Mouse (Mus musculus) lung, embryonic 15.5 days (tissue): ENCODE data around the gene Tspan9. TPM values are rescaled to one million over a fixed set of nuclear protein-coding genes. Genes with fewer than 3 reads are reported as not detected.

Experiments
- ATAC-seq: fragments of 200-750 bp; cut with Nextera tagmentation; 2 replicates; pipeline ENCODE4 v1.8.0; 2017; ENCODE audit warnings: moderate number of reproducible peaks, borderline replicate concordance; ENCODE audit not compliant: low FRiP score, low TSS enrichment; ENCODE audit errors: extremely low read depth
- H3K27ac ChIP-seq: fragments of 300-500 bp; sonication (generic); 2 replicates; pipeline ENCODE4 v1.5.1; 2015; ENCODE audit warnings: moderate library complexity, mild to moderate bottlenecking, inconsistent platforms
- H3K27me3 ChIP-seq: fragments of 300-500 bp; sonication (generic); 2 replicates; pipeline ENCODE4 v1.6.1; 2015; ENCODE audit warnings: inconsistent platforms
- H3K36me3 ChIP-seq: fragments of 300-500 bp; sonication (generic); 2 replicates; pipeline ENCODE4 v1.6.1; 2015; ENCODE audit warnings: inconsistent platforms
- H3K4me1 ChIP-seq: fragments of 300-500 bp; sonication (generic); 2 replicates; pipeline ENCODE4 v1.6.1; 2015; ENCODE audit warnings: inconsistent platforms
- H3K4me2 ChIP-seq: fragments of 300-500 bp; sonication (generic); 2 replicates; pipeline ENCODE4 v1.6.1; 2015; ENCODE audit warnings: inconsistent platforms, mild to moderate bottlenecking, moderate library complexity
- H3K4me3 ChIP-seq: fragments of 300-500 bp; sonication (generic); 2 replicates; pipeline ENCODE4 v1.5.1; 2015; ENCODE audit warnings: mild to moderate bottlenecking, inconsistent platforms
- H3K9ac ChIP-seq: fragments of 300-500 bp; sonication (generic); 2 replicates; pipeline ENCODE4 v1.6.1; 2015; ENCODE audit warnings: inconsistent platforms
- H3K9me3 ChIP-seq: fragments of 300-500 bp; sonication (generic); 2 replicates; pipeline ENCODE4 v1.6.1; 2016; ENCODE audit warnings: inconsistent platforms
- WGBS: fragments of 180-500 bp; shearing (Covaris S2); methylation state at CpG from one replicate; pipeline ENCODE4 v1.1.7; 2015; 5-methylcytosine and 5-hydroxymethylcytosine counted together
- polyA plus RNA-seq: library from polyadenylated mRNA; unstranded; fragments of >200 nt; fragmentation: Nextera tagmentation; extraction: Ambion mirVana; gene quantifications from 2 replicates; pipeline ENCODE4 v1.2.1, GENCODE M21; 2015

Gene Tspan9
- polyA plus RNA-seq, 1 experiment from 2014 or later = 130 TPM

DNA sequence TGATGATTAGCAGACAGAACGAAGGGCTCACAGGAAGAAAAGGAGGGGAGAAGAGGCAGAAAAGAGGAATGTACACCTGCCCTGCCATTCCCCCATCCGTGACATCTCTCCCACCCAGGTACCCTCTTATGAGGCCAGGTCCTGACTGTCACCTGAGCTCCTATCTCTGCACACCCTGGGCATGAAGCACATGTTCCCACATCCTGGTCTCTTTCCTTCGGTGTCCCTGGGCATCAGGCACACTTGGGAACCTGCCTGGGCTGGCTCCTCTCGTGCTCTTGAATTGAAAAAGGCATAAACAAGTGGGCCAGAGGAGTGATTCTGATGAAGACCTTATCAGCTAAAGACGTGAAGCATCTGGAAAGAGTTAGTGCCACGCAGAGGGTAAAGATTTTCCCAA lies 80.6 kb downstream of the Tspan9 start:
- H3K4me1 ChIP-seq = peaks cover 11% of the 10 kb centered on the region
- H3K4me2 ChIP-seq = no peak overlapping the region
- no peak for ATAC-seq
- H3K9me3 ChIP-seq = no peaks in the 10 kb centered on the region
- no peak overlapping the region for H3K27ac ChIP-seq
- H3K4me3 ChIP-seq = no peak overlapping the region
- WGBS = 69% methylated on average over 6 of the region's 6 CpGs
- H3K36me3 ChIP-seq = no peaks in the 10 kb centered on the region
- H3K9ac ChIP-seq = no peak overlapping the region
- H3K27me3 ChIP-seq = no peaks in the 10 kb centered on the region

DNA sequence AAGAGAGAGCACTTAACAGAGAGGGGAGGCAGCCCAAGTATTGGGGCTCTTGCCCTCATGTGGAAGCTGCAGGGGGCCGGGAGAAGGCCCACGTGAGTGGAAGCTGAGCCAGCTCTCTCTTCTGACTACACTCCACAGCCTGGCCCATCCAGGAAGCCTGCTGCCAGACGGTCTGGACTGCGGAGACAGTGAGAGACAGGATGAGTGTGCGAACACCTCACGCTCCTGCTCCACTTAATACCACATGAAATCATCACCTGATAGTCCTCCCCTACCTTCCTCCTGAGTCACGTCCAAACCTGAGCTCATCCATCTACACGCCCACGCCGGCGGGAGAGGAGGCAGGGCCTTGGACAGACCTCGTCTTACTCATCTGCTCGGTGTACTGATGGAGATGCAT lies 81.2 kb downstream of the Tspan9 start:
- Histone ChIP-seq H3K27me3 (no peaks in the 10 kb centered on the region), H3K4me2 (no peak overlapping the region), H3K27ac (no peak overlapping the region), H3K4me3 (no peak overlapping the region), H3K9ac (no peak overlapping the region), H3K4me1 (peaks cover 11% of the 10 kb centered on the region), H3K9me3 (no peaks in the 10 kb centered on the region), H3K36me3 (no peaks in the 10 kb centered on the region)
- 78% methylated on average over 13 of the region's 13 CpGs for WGBS
- no peak; the same call in 1 of the 2 replicates for ATAC-seq

DNA sequence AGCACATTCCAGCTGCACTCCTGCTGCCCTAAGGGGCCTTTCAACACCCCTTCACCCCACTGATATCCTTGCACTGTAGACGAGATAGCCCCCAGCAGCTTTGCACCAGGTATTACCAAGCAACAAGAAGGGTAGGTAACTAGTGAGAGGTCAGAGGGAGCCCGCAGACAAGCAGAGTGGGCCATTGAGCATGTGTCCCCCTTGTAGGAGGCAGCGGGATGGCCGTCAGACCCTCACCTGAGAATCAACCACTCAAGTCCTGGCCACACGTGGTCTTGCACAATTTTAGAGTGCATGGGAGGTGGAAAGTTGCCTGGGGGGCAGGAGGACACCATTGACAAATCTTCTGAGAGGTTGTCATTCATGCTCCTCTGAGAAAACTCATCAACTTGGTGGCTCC lies 82.1 kb downstream of the Tspan9 start:
- H3K9me3 ChIP-seq = no peaks in the 10 kb centered on the region
- no peak for ATAC-seq
- no peak overlapping the region for H3K9ac ChIP-seq
- H3K4me3 ChIP-seq = no peak overlapping the region
- H3K27ac ChIP-seq = no peak overlapping the region
- peaks cover 11% of the 10 kb centered on the region for H3K4me1 ChIP-seq
- no peaks in the 10 kb centered on the region for H3K27me3 ChIP-seq
- no peaks in the 10 kb centered on the region for H3K36me3 ChIP-seq
- no peak overlapping the region for H3K4me2 ChIP-seq
- 84% methylated on average over 5 of the region's 5 CpGs for WGBS

DNA sequence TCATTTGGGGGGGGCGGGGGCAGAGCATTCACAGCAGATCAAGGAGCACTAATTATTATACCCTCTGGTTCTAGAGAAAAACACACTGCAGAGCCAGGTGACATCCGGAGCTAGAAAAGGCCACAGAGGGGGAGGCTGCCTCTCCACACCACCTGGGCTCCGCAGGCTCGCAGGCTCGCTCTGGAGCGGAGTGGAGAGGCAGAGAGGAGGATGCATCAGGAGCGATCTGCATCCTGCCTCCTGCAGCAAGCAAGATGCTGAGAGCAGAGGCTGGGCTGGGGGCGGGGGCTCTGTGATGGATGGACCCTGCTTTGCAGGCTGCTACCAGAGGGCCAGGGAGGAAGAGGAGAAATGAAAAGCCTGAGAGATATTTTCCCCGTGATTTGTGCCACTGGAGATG lies 84.8 kb downstream of the Tspan9 start:
- H3K9ac ChIP-seq = no peak overlapping the region
- WGBS = 42% methylated on average over 9 of the region's 9 CpGs
- no peak overlapping the region for H3K27ac ChIP-seq
- H3K27me3 ChIP-seq = no peaks in the 10 kb centered on the region
- H3K9me3 ChIP-seq = no peaks in the 10 kb centered on the region
- H3K4me2 ChIP-seq = no peak overlapping the region
- ATAC-seq = no peak
- H3K4me3 ChIP-seq = no peak overlapping the region
- no peaks in the 10 kb centered on the region for H3K4me1 ChIP-seq
- no peaks in the 10 kb centered on the region for H3K36me3 ChIP-seq

DNA sequence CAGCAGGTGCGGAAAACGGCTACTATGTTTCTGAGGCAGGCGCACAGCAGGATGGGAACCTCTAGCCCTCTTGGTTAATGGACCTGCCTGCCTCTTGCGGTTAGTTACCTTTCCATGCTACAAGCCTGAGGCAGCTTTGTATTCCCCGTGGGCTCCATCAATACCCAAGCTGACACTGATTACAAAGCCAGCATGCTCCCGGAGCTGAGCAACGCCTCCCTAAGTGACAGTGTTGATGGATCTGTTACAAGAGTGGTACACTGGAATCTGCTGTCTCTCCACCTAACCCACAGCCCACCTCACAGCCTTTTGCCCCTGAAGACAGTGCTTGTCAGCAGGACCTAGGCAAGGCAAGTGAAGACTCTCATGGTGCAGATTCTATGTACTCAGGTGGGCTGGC lies 85.2 kb downstream of the Tspan9 start:
- H3K4me2 ChIP-seq = no peak overlapping the region
- no peaks in the 10 kb centered on the region for H3K36me3 ChIP-seq
- no peaks in the 10 kb centered on the region for H3K4me1 ChIP-seq
- WGBS = 54% methylated on average over 7 of the region's 7 CpGs
- H3K9ac ChIP-seq = no peak overlapping the region
- no peak overlapping the region for H3K27ac ChIP-seq
- no peak overlapping the region for H3K4me3 ChIP-seq
- no peaks in the 10 kb centered on the region for H3K27me3 ChIP-seq
- no peak for ATAC-seq
- H3K9me3 ChIP-seq = no peaks in the 10 kb centered on the region

DNA sequence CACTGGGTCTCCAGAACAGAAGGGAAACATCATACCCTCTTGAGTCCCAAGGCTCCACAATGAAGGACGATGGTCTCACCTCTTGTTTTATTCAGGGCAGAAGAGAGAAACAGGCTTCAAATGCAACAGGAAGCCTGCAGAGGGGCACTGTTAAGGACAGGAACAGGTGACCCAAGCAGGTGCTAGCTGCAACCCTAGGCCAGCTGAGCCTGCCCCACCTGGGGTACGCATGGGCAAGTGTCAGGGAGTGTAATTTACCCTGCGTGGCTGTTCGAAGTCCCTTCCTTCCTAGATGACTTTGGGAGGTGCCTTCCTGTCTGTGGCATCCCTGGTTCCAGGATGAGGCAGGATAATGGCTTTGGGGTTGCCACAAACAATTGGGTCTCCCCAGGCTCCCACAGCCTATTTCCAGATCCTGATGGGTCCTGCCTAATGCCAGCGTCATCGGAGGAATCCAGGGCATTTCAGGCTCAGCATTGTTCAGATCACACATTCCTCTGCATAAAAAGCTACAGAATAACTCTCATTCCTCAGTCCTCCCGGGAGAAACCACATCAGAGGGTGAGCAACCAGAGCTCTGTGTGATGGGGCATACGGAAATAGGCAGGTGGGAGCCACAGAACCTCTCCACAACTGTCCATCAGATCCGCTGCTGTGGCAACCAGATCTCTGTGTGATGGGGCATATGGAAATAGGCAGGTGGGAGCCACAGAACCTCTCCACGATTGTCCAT lies 90.2 kb downstream of the Tspan9 start:
- no peak overlapping the region for H3K27ac ChIP-seq
- H3K9me3 ChIP-seq = no peaks in the 10 kb centered on the region
- no peak overlapping the region for H3K9ac ChIP-seq
- H3K27me3 ChIP-seq = no peaks in the 10 kb centered on the region
- no peaks in the 10 kb centered on the region for H3K4me1 ChIP-seq
- ATAC-seq = no peak
- H3K4me3 ChIP-seq = no peak overlapping the region
- H3K36me3 ChIP-seq = no peaks in the 10 kb centered on the region
- whole genome bisulfite sequencing = 64% methylated on average over 10 of the region's 10 CpGs
- H3K4me2 ChIP-seq = no peak overlapping the region

DNA sequence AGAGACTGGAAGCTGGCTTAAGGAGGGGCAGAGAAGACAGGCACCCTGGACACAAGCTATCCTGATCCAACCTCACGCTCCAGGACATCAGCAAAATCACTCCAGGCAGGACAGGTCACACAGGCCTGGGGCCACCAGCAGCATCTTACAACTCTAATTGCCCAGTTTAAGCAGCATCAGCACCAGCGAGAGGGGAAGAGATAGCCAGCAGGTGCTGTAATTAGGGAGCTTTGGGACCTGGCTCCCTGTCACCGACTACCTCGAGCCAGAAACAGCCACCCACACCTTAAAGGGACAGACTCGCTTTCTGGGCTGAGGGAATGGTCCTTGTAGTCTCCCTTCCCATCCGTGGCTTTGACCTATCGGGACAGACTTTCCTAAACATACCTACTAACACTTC lies 95.7 kb downstream of the Tspan9 start:
- 64% methylated on average over 7 of the region's 7 CpGs for WGBS
- H3K4me3 ChIP-seq = no peak overlapping the region
- no peak overlapping the region for H3K27ac ChIP-seq
- no peaks in the 10 kb centered on the region for H3K27me3 ChIP-seq
- no peak overlapping the region for H3K9ac ChIP-seq
- peaks cover 5% of the 10 kb centered on the region; the same call in 1 of the 2 replicates for H3K4me1 ChIP-seq
- no peaks in the 10 kb centered on the region for H3K36me3 ChIP-seq
- no peak overlapping the region for H3K4me2 ChIP-seq
- ATAC-seq = no peak
- no peaks in the 10 kb centered on the region for H3K9me3 ChIP-seq

DNA sequence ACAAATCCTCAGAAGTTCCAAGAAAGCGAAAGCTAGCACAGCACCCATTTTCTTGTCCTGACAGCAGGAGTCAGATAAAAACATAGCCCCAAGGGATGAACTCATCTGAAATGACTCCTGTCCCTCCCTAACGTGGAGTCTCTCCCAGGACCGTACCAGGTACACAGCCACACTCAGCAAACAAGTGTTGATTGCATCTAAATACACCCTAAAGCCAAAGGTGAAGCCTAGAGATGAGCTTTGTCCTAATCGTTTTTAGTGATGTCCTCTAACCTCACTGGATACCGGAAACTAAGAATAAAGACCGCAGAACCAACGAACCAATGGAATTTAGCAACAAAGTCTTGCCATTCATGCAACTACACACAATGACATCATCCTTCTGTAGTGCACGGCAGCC lies 96.2 kb downstream of the Tspan9 start:
- H3K9me3 ChIP-seq = no peaks in the 10 kb centered on the region
- no peak overlapping the region for H3K4me3 ChIP-seq
- no peak overlapping the region for H3K27ac ChIP-seq
- no peaks in the 10 kb centered on the region for H3K36me3 ChIP-seq
- H3K4me1 ChIP-seq = peaks cover 10% of the 10 kb centered on the region; the same call in 1 of the 2 replicates
- no peak for ATAC-seq
- no peak overlapping the region for H3K9ac ChIP-seq
- no peaks in the 10 kb centered on the region for H3K27me3 ChIP-seq
- no peak overlapping the region for H3K4me2 ChIP-seq
- 78% methylated on average over 8 of the region's 8 CpGs for WGBS

DNA sequence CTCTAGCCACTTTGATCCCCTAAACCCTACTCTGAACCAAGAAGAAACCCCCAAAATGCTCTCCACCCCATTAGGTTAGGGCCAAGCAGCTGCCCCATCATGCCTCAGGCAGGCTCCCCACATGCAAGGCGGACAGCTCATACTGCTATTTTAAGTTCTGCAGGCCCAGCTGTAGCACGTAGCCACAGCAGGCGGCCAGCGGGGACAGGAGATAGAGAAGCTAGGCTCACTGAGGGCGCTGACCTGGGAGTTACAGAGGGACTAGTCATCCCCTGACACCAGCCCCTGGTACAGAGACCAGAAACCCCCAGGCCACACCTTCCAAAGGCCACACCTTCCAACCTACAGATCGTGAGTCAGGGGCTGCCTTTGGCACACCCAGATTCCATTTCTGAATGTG lies 96.6 kb downstream of the Tspan9 start:
- Histone ChIP-seq H3K27me3 (no peaks in the 10 kb centered on the region), H3K4me1 (peaks cover 14% of the 10 kb centered on the region), H3K27ac (no peak overlapping the region), H3K4me2 (no peak overlapping the region), H3K9me3 (no peaks in the 10 kb centered on the region), H3K36me3 (no peaks in the 10 kb centered on the region), H3K4me3 (no peak overlapping the region), H3K9ac (no peak overlapping the region)
- no peak for ATAC-seq
- 68% methylated on average over 6 of the region's 6 CpGs for WGBS

DNA sequence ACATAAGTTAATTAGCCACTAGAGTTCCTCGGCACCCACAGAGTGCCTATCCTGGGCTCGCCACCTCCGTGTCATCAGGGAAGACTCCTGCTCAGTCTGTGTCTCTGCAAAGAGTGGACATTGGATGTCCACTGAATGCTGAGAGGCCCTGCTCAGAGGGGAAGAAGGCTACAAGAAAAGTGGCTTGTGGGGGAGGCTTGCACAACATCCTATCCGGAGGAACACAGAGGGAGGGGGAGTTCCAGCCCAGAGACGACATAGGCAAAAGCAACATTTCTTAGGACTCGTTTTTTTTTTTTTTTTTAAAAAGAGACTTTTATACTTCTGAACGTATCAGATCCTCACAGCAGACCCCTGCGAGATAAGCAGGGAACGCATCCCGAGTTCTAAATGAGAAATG lies 98.7 kb downstream of the Tspan9 start:
- WGBS = 52% methylated on average over 10 of the region's 10 CpGs
- H3K27me3 ChIP-seq = no peaks in the 10 kb centered on the region
- H3K9ac ChIP-seq = no peak overlapping the region
- H3K36me3 ChIP-seq = no peaks in the 10 kb centered on the region
- no peak overlapping the region for H3K27ac ChIP-seq
- ATAC-seq = no peak
- H3K4me2 ChIP-seq = no peak overlapping the region
- H3K4me1 ChIP-seq = peaks cover 14% of the 10 kb centered on the region
- no peak overlapping the region for H3K4me3 ChIP-seq
- H3K9me3 ChIP-seq = no peaks in the 10 kb centered on the region

DNA sequence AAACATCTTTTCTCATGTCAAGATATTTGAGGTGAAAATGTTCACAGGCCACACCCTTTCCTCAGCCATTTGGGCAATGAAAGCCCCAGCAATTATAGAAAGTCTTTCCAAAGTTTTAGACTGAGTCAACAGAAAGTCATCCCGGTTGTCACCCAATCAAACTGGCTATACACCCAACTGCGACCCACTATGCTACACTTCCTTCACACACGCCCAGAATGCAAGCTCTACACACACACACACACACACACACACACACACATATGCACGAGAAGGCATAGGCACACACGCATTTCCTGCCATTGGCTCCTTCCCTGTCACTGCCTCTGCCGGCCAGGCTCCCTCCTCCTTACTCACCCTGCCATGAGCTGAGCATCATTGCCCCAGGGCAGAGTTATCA lies 99.9 kb downstream of the Tspan9 start:
- ATAC-seq = no peak

DNA sequence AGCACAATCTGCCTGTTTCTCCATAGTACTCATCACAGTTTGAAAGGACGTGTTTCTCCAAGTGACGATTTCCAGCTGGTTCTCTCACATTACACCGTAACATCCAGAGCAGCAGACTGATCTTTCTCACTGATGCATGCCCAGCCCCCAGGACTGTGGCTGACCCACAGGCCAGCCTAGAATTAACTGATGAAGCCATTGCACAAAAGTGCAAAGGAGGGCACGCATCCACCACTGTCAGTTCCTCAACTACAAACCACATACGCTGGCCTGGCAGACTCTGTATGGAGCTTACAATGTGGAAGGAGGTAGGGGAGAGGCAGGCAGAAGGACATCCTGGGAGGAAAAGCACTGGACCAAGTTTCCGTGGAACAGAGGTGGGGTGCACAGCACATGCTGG lies 101.6 kb downstream of the Tspan9 start:
- no peak overlapping the region for H3K4me3 ChIP-seq
- ATAC-seq = no peak
- no peak overlapping the region for H3K27ac ChIP-seq
- WGBS = 40% methylated on average over 6 of the region's 6 CpGs
- no peak overlapping the region for H3K9ac ChIP-seq
- peaks cover 24% of the 10 kb centered on the region for H3K4me1 ChIP-seq
- H3K27me3 ChIP-seq = no peaks in the 10 kb centered on the region
- H3K36me3 ChIP-seq = no peaks in the 10 kb centered on the region
- no peaks in the 10 kb centered on the region for H3K9me3 ChIP-seq
- no peak overlapping the region for H3K4me2 ChIP-seq

More for the DNA sequence above, 99.9 kb downstream of the Tspan9 start:
- H3K27me3 ChIP-seq = no peaks in the 10 kb centered on the region
- no peak overlapping the region for H3K9ac ChIP-seq
- no peak overlapping the region for H3K4me2 ChIP-seq
- H3K27ac ChIP-seq = no peak overlapping the region
- no peak overlapping the region for H3K4me3 ChIP-seq
- no peaks in the 10 kb centered on the region for H3K9me3 ChIP-seq
- no peaks in the 10 kb centered on the region for H3K36me3 ChIP-seq
- H3K4me1 ChIP-seq = peaks cover 16% of the 10 kb centered on the region
- 64% methylated on average over 6 of the region's 6 CpGs for WGBS
